Mouse (Mus musculus) stomach, postnatal 0 days (tissue): ENCODE measurements around the gene Rad51b.

Source experiments
- CTCF ChIP-seq: IDR thresholded peaks from 2 replicates; pipeline ENCODE4 v1.5.1; 2016; ENCODE audit warnings: antibody characterized with exemption, low read depth, mild to moderate bottlenecking, moderate library complexity
- EP300 ChIP-seq: optimal IDR thresholded peaks from 2 replicates; pipeline ENCODE3; 2016; ENCODE audit warnings: antibody characterized with exemption

DNA sequence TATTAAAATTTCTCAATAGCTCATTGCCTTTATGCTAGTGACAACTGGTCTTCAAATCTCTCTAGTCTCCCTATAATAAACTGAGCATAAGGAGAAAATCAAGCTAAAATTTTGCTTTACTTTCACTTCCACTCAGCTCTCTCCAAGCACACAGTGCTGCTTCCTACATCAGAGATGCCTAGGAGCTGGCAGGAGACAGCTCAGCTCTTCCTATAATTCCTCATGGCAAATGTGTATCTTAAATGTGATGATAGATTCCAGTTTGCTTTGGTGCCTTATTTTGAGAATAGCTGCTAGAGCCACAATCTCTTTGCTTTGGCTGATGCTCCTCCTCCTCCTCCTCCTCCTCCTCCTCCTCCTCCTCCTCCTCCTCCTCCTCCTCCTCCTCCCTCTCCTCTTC is 428.6 kb downstream of the Rad51b start:
- no peak for TF ChIP-seq CTCF
- no peak for TF ChIP-seq EP300
